ENCODE assay signal across 23 mouse cellular contexts in the genomic region with DNA sequence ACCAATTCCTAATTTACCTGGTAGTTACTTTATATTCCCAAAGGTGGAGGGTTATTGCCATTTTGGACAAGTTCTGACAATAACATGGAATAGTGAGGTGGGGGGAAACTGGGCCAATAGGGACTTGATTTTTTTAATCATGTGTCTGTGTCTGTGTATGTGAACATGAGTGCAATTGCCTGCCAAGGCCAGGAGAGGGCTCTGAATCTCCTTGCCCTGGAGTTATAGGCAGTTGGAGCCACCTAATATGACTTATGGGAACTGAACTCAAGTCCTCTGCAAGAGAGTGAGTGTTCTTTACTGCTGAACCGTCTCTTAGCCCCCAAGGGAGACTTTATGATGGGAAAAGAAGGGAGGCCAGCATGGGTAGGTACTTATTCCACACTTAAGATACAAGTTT. TPM values are rescaled to one million over a fixed set of nuclear protein-coding genes. Genes with fewer than 3 reads are reported as not detected.
A peak's percentile ranks its signal among the peaks of the same experiment; 100 is the strongest.
DNase-seq lines count a peak whose midpoint lies in the region; ATAC-seq and TF ChIP-seq lines count a peak whose summit lies in the region.
"Had no signal": no experiment of that assay in that cellular context is flagged by ENCODE, and none has a peak within 500 bp of the region (broad histone marks: within the 10 kb centered on the region; RNA-seq: fewer than 3 reads in every experiment).

No protein-coding gene starts in this region.

- 85% methylated on average over 1 of the region's 1 CpGs for WGBS in intestine, postnatal 0 days
- 71% methylated on average over 1 of the region's 1 CpGs for WGBS in intestine, embryonic 16.5 days
- 83% methylated on average over 1 of the region's 1 CpGs for WGBS in stomach, postnatal 0 days

- DNase-seq in Patski (ENCODE audit: low read depth, low spot score), result no peak
- no peak for DNase-seq in stomach, postnatal 0 days (ENCODE audit: low spot score)
- no peak for DNase-seq in layer of hippocampus, adult 9-10 months (ENCODE audit: low spot score)
- no peak for DNase-seq in spleen, adult 18-20 months
- DNase-seq: adrenal gland, postnatal 10 days; cerebellum, adult 11 months; cerebellum, adult 8-10 months; cerebellum, postnatal 14 days; embryo, embryonic 11 days; gastrocnemius, postnatal 36 days; heart, adult 18-20 months; heart, postnatal 10 days; kidney, adult 18-20 months had no signal

- no peak for ATAC-seq in intestine, postnatal 0 days
- no peak for ATAC-seq in intestine, embryonic 16.5 days
- no peak for ATAC-seq in Patski
- ATAC-seq in stomach, postnatal 0 days (ENCODE audit: low FRiP score, low TSS enrichment), result no peak
- ATAC-seq: forebrain, embryonic 16.5 days; inflammation-experienced regulatory T-cells, adult 6 months had no signal

- no peaks in the 10 kb centered on the region for H3K27me3 ChIP-seq in intestine, postnatal 0 days (replicated peaks; ENCODE audit: control insufficient read depth, insufficient read depth, low read length)
- no peaks in the 10 kb centered on the region for H3K27me3 ChIP-seq in intestine, embryonic 16.5 days (replicated peaks; ENCODE audit: control insufficient read depth, insufficient read depth, low read length)
- H3K27me3 ChIP-seq in E14TG2a.4 (ENCODE audit: insufficient read depth, low read length), result no peaks in the 10 kb centered on the region
- H3K27me3 ChIP-seq in Patski, result no peaks in the 10 kb centered on the region
- no peaks in the 10 kb centered on the region for H3K27me3 ChIP-seq in stomach, postnatal 0 days (ENCODE audit: control insufficient read depth, insufficient read depth, low read length)
- H3K27me3 ChIP-seq: embryonic facial prominence, embryonic 15.5 days; forebrain, embryonic 12.5 days; hindbrain, embryonic 15.5 days had no signal

- H3K9ac ChIP-seq in intestine, postnatal 0 days (ENCODE audit: low read depth, low read length), result no peak overlapping the region
- H3K9ac ChIP-seq in intestine, embryonic 16.5 days (ENCODE audit: low read depth, low read length), result no peak overlapping the region
- no peak overlapping the region for H3K9ac ChIP-seq in stomach, postnatal 0 days (ENCODE audit: low read length)
- H3K9ac ChIP-seq: embryonic facial prominence, embryonic 15.5 days; forebrain, embryonic 12.5 days; hindbrain, embryonic 15.5 days had no signal

- POLR2A ChIA-PET in Patski (lab: Charles Lee), result no interaction called here

- TF ChIP-seq CTCF in intestine, postnatal 0 days (IDR thresholded peaks at IDR 0.05; ENCODE audit: low read depth), result 0 out of 2 replicates have a peak, but pooled peaks have one; percentile 5
- TF ChIP-seq CTCF in E14TG2a.4 (conservative IDR thresholded peaks at IDR 0.05; ENCODE audit: low read length), result peak; percentile 34
- TF ChIP-seq CTCF in Patski (IDR thresholded peaks at IDR 0.05), result peak; percentile 32
- TF ChIP-seq CTCF in stomach, postnatal 0 days (IDR thresholded peaks at IDR 0.05; ENCODE audit: low read depth), result 0 out of 2 replicates have a peak, but pooled peaks have one; percentile 12

- CTCF ChIA-PET in Patski (lab: Charles Lee), result no interaction called here

- H3K4me2 ChIP-seq in intestine, postnatal 0 days (replicated peaks; ENCODE audit: low read depth), result no peak overlapping the region
- H3K4me2 ChIP-seq in intestine, embryonic 16.5 days (ENCODE audit: low read depth, low read length), result no peak overlapping the region
- no peak overlapping the region for H3K4me2 ChIP-seq in stomach, postnatal 0 days (replicated peaks; ENCODE audit: low read depth)
- H3K4me2 ChIP-seq: embryonic facial prominence, embryonic 15.5 days; forebrain, embryonic 12.5 days; hindbrain, embryonic 15.5 days had no signal

- H3K27ac ChIP-seq in intestine, postnatal 0 days (ENCODE audit: low read depth, low read length), result no peak overlapping the region
- no peak overlapping the region for H3K27ac ChIP-seq in intestine, embryonic 16.5 days (ENCODE audit: low read length)
- H3K27ac ChIP-seq in stomach, postnatal 0 days (replicated peaks), result no peak overlapping the region
- H3K27ac ChIP-seq: embryonic facial prominence, embryonic 15.5 days; forebrain, embryonic 12.5 days; heart, embryonic 10.5 days; hindbrain, embryonic 15.5 days had no signal

- TF ChIP-seq EP300 in stomach, postnatal 0 days (optimal IDR thresholded peaks at IDR 0.05), result no peak

- in situ Hi-C loops in Patski (cut with MboI; ENCODE audit: low pct_unique_long_range_greater_than_20kb), result no loop called here

- no peaks in the 10 kb centered on the region for H3K4me1 ChIP-seq in intestine, postnatal 0 days (replicated peaks; ENCODE audit: control insufficient read depth, insufficient read depth, low read length)
- no peaks in the 10 kb centered on the region for H3K4me1 ChIP-seq in intestine, embryonic 16.5 days (ENCODE audit: control insufficient read depth, insufficient read depth, low read length)
- peaks cover 24% of the 10 kb centered on the region for H3K4me1 ChIP-seq in E14TG2a.4 (replicated peaks; ENCODE audit: low read depth, low read length)
- H3K4me1 ChIP-seq in stomach, postnatal 0 days (replicated peaks; ENCODE audit: control insufficient read depth, insufficient read depth), result no peaks in the 10 kb centered on the region
- H3K4me1 ChIP-seq: embryonic facial prominence, embryonic 15.5 days; forebrain, embryonic 12.5 days; hindbrain, embryonic 15.5 days had no signal

- no peaks in the 10 kb centered on the region for H3K36me3 ChIP-seq in intestine, postnatal 0 days (ENCODE audit: control insufficient read depth, insufficient read depth)
- no peaks in the 10 kb centered on the region for H3K36me3 ChIP-seq in intestine, embryonic 16.5 days (ENCODE audit: control insufficient read depth, insufficient read depth, low read length)
- no peaks in the 10 kb centered on the region for H3K36me3 ChIP-seq in E14TG2a.4 (ENCODE audit: insufficient read depth, low read length)
- H3K36me3 ChIP-seq in stomach, postnatal 0 days (ENCODE audit: control insufficient read depth, insufficient read depth, low read length), result no peaks in the 10 kb centered on the region
- H3K36me3 ChIP-seq: embryonic facial prominence, embryonic 15.5 days; forebrain, embryonic 12.5 days; heart, embryonic 10.5 days; hindbrain, embryonic 15.5 days had no signal

- H3K9me3 ChIP-seq in intestine, postnatal 0 days (ENCODE audit: control insufficient read depth), result no peaks in the 10 kb centered on the region
- no peaks in the 10 kb centered on the region for H3K9me3 ChIP-seq in intestine, embryonic 16.5 days (ENCODE audit: control insufficient read depth, low read length)
- peaks cover 4% of the 10 kb centered on the region; the same call in 1 of the 2 replicates for H3K9me3 ChIP-seq in E14TG2a.4 (ENCODE audit: low read length)
- no peaks in the 10 kb centered on the region for H3K9me3 ChIP-seq in stomach, postnatal 0 days (ENCODE audit: control insufficient read depth, low read length)
- H3K9me3 ChIP-seq: embryonic facial prominence, embryonic 15.5 days; forebrain, embryonic 12.5 days; heart, embryonic 10.5 days; hindbrain, embryonic 15.5 days had no signal

- H3K4me3 ChIP-seq in intestine, postnatal 0 days (ENCODE audit: low read depth, low read length), result no peak overlapping the region
- no peak overlapping the region for H3K4me3 ChIP-seq in intestine, embryonic 16.5 days (ENCODE audit: low read length)
- no peak overlapping the region for H3K4me3 ChIP-seq in E14TG2a.4 (replicated peaks; ENCODE audit: low read length)
- H3K4me3 ChIP-seq in stomach, postnatal 0 days (ENCODE audit: low read depth, low read length), result no peak overlapping the region
- H3K4me3 ChIP-seq: embryonic facial prominence, embryonic 15.5 days; erythroblast, embryonic 14.5 days; forebrain, embryonic 12.5 days; heart, embryonic 10.5 days; hindbrain, embryonic 15.5 days had no signal

RNA-seq across cellular contexts. Expression of a gene that starts 28.7 kb away (rescaled TPM):
- 3.6 and 3.8 TPM in 2 replicates for polyA plus RNA-seq in intestine, postnatal 0 days (2015; fragmentation: Nextera tagmentation; extraction: Ambion mirVana)
- polyA plus RNA-seq in intestine, embryonic 16.5 days (2015; fragmentation: Nextera tagmentation; extraction: Ambion mirVana), result 1.4 and 1.6 TPM in 2 replicates
- 6.8 TPM for polyA plus RNA-seq in Patski (2021)
- 4.9 and 5.0 TPM in 2 replicates for polyA plus RNA-seq in stomach, postnatal 0 days (2015; fragmentation: Nextera tagmentation; extraction: Ambion mirVana)
- polyA plus RNA-seq: erythroblast, embryonic 14.5 days had no signal
